Mouse (Mus musculus): ENCODE data around the gene Gm20806.
"Not testable (repeated sequence)": the region's sequence is repeated elsewhere in the genome, so short reads cannot be mapped to it uniquely, and the experiment has no call there.

Gene Gm20806

DNA sequence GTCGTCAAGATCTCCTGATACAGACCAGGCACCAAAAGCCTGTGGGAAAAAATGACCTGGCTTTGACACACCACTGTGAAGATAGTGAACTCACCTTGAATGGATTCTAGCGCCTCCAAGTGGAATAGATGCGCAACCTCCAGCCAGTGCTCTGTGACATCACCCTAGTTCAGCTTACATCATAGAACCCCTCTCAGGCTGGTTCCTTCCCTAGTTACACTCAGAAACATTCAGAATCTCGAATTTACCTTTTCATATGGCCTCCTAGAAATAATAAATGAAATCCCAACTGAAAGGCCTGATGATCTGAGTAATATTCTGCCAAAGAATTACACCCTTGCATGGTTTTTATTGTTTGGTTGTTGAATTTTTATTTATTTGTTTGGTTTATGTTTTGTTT lies at the start of gene Gm20806:
Gene Gm20806, minus strand, starts transcription at position 101 of the 400 bp plus-strand sequence.
- not testable (repeated sequence) for DNase-seq (ENCODE audit: low read depth, low spot score)
